Mouse (Mus musculus): ENCODE measurements around the gene Igfbp1. TPM values are rescaled to one million over a fixed set of nuclear protein-coding genes. Genes with fewer than 3 reads are reported as not detected.

Igfbp1 gene
- polyA plus RNA-seq, 1 experiment from 2014 or later, result 339 TPM

- ATAC-seq (ENCODE audit: low read depth), result 0 out of 2 replicates have a peak, but pooled peaks have one; percentile 30
- Histone ChIP-seq H3K4me2 (ENCODE audit: low read depth, low read length) (no peak overlapping the region), H3K27ac (ENCODE audit: low read length) (no peak overlapping the region), H3K4me1 (ENCODE audit: control insufficient read depth, low read depth, low read length) (no peaks in the 10 kb centered on the region; the same call in 1 of the 2 replicates), H3K9ac (ENCODE audit: low read depth, low read length) (no peak overlapping the region), H3K36me3 (ENCODE audit: control insufficient read depth, insufficient read depth) (no peaks in the 10 kb centered on the region), H3K27me3 (ENCODE audit: control insufficient read depth, insufficient read depth, low read depth, low read length) (no peaks in the 10 kb centered on the region), H3K9me3 (replicated peaks; ENCODE audit: control insufficient read depth, low read length) (no peaks in the 10 kb centered on the region), H3K4me3 (ENCODE audit: low read depth, low read length) (no peak overlapping the region)
- WGBS (ENCODE audit: insufficient replicate concordance), result 40% methylated on average over 8 of the region's 8 CpGs
Observed at GRCm38 (mm10) chr11:7187472-7187871, 10.1 kb upstream of the Igfbp1 start.

- Histone ChIP-seq H3K27ac (ENCODE audit: low read length) (no peak within 1 kb of the TSS), H3K9me3 (replicated peaks; ENCODE audit: control insufficient read depth, low read length) (no peaks in the 10 kb centered on the region), H3K9ac (ENCODE audit: low read depth, low read length) (no peak within 1 kb of the TSS), H3K36me3 (ENCODE audit: control insufficient read depth, insufficient read depth) (no peaks in the 10 kb centered on the region), H3K4me1 (ENCODE audit: control insufficient read depth, low read depth, low read length) (no peaks in the 10 kb centered on the region; the same call in 1 of the 2 replicates), H3K4me2 (ENCODE audit: low read depth, low read length) (no peak within 1 kb of the TSS), H3K4me3 (ENCODE audit: low read depth, low read length) (no peak within 1 kb of the TSS), H3K27me3 (ENCODE audit: control insufficient read depth, insufficient read depth, low read depth, low read length) (no peaks in the 10 kb centered on the region)
- ATAC-seq (ENCODE audit: low read depth), result no peak
- 71% methylated on average over 12 of the region's 13 CpGs for WGBS (ENCODE audit: insufficient replicate concordance)
Observed at GRCm38 (mm10) chr11:7188469-7188868, 9.1 kb upstream of the Igfbp1 start, which contains the start of gene Gm11985. Gm11985 (minus strand) TSS chr11:7188569.

- Histone ChIP-seq H3K4me1 (ENCODE audit: control insufficient read depth, low read depth, low read length) (no peaks in the 10 kb centered on the region; the same call in none of the 2 replicates), H3K4me3 (ENCODE audit: low read depth, low read length) (no peak overlapping the region), H3K27me3 (ENCODE audit: control insufficient read depth, insufficient read depth, low read depth, low read length) (no peaks in the 10 kb centered on the region), H3K9me3 (replicated peaks; ENCODE audit: control insufficient read depth, low read length) (no peaks in the 10 kb centered on the region), H3K9ac (ENCODE audit: low read depth, low read length) (no peak overlapping the region), H3K27ac (ENCODE audit: low read length) (peak overlapping the region; percentile 81), H3K4me2 (ENCODE audit: low read depth, low read length) (no peak overlapping the region), H3K36me3 (ENCODE audit: control insufficient read depth, insufficient read depth) (no peaks in the 10 kb centered on the region)
- peak; percentile 79 for ATAC-seq (ENCODE audit: low read depth)
- WGBS (ENCODE audit: insufficient replicate concordance), result 27% methylated on average over 6 of the region's 6 CpGs
Observed at GRCm38 (mm10) chr11:7192710-7193109, 4.9 kb upstream of the Igfbp1 start.

- H3K4me1 ChIP-seq (ENCODE audit: control insufficient read depth, low read depth, low read length), result no peaks in the 10 kb centered on the region; the same call in none of the 2 replicates
- H3K4me3 ChIP-seq (ENCODE audit: low read depth, low read length), result no peak overlapping the region
- no peak overlapping the region for H3K4me2 ChIP-seq (ENCODE audit: low read depth, low read length)
- H3K9ac ChIP-seq (ENCODE audit: low read depth, low read length), result no peak overlapping the region
- H3K36me3 ChIP-seq (ENCODE audit: control insufficient read depth, insufficient read depth), result no peaks in the 10 kb centered on the region
- no peaks in the 10 kb centered on the region for H3K9me3 ChIP-seq (replicated peaks; ENCODE audit: control insufficient read depth, low read length)
- 48% methylated on average over 9 of the region's 9 CpGs for WGBS (ENCODE audit: insufficient replicate concordance)
- no peaks in the 10 kb centered on the region for H3K27me3 ChIP-seq (ENCODE audit: control insufficient read depth, insufficient read depth, low read depth, low read length)
- peak overlapping the region; percentile 77 for H3K27ac ChIP-seq (ENCODE audit: low read length)
- ATAC-seq (ENCODE audit: low read depth), result no peak
Observed at GRCm38 (mm10) chr11:7193134-7193533, 4.4 kb upstream of the Igfbp1 start.

- Histone ChIP-seq H3K36me3 (ENCODE audit: control insufficient read depth, insufficient read depth) (no peaks in the 10 kb centered on the region), H3K27ac (ENCODE audit: low read length) (no peak overlapping the region), H3K9ac (ENCODE audit: low read depth, low read length) (no peak overlapping the region), H3K4me1 (ENCODE audit: control insufficient read depth, low read depth, low read length) (no peaks in the 10 kb centered on the region; the same call in none of the 2 replicates), H3K9me3 (replicated peaks; ENCODE audit: control insufficient read depth, low read length) (no peaks in the 10 kb centered on the region), H3K4me3 (ENCODE audit: low read depth, low read length) (no peak overlapping the region), H3K4me2 (ENCODE audit: low read depth, low read length) (no peak overlapping the region), H3K27me3 (ENCODE audit: control insufficient read depth, insufficient read depth, low read depth, low read length) (no peaks in the 10 kb centered on the region)
- WGBS (ENCODE audit: insufficient replicate concordance), result 70% methylated on average over 10 of the region's 10 CpGs
- ATAC-seq (ENCODE audit: low read depth), result peak; percentile 37
Observed at GRCm38 (mm10) chr11:7194432-7195311, 2.9 kb upstream of the Igfbp1 start.

- H3K27me3 ChIP-seq (ENCODE audit: control insufficient read depth, insufficient read depth, low read depth, low read length), result no peaks in the 10 kb centered on the region
- ATAC-seq (ENCODE audit: low read depth), result no peak
- H3K4me1 ChIP-seq (ENCODE audit: control insufficient read depth, low read depth, low read length), result no peaks in the 10 kb centered on the region; the same call in none of the 2 replicates
- no peak overlapping the region for H3K4me2 ChIP-seq (ENCODE audit: low read depth, low read length)
- no peak overlapping the region for H3K9ac ChIP-seq (ENCODE audit: low read depth, low read length)
- H3K4me3 ChIP-seq (ENCODE audit: low read depth, low read length), result no peak overlapping the region
- H3K27ac ChIP-seq (ENCODE audit: low read length), result no peak overlapping the region
- no peaks in the 10 kb centered on the region for H3K9me3 ChIP-seq (replicated peaks; ENCODE audit: control insufficient read depth, low read length)
- WGBS (ENCODE audit: insufficient replicate concordance), result 61% methylated on average over 4 of the region's 4 CpGs
- H3K36me3 ChIP-seq (ENCODE audit: control insufficient read depth, insufficient read depth), result no peaks in the 10 kb centered on the region
Observed at GRCm38 (mm10) chr11:7195312-7195685, 2.3 kb upstream of the Igfbp1 start.

- Histone ChIP-seq H3K4me3 (ENCODE audit: low read depth, low read length) (peak overlapping the region; percentile 47), H3K27ac (ENCODE audit: low read length) (peak overlapping the region; percentile 67), H3K4me2 (ENCODE audit: low read depth, low read length) (peak overlapping the region; percentile 39; the same call in 1 of the 2 replicates), H3K36me3 (ENCODE audit: control insufficient read depth, insufficient read depth) (no peaks in the 10 kb centered on the region), H3K9ac (ENCODE audit: low read depth, low read length) (peak overlapping the region; percentile 48), H3K4me1 (ENCODE audit: control insufficient read depth, low read depth, low read length) (no peaks in the 10 kb centered on the region; the same call in none of the 2 replicates), H3K27me3 (ENCODE audit: control insufficient read depth, insufficient read depth, low read depth, low read length) (no peaks in the 10 kb centered on the region), H3K9me3 (replicated peaks; ENCODE audit: control insufficient read depth, low read length) (no peaks in the 10 kb centered on the region)
- ATAC-seq (ENCODE audit: low read depth), result no peak
- 67% methylated on average over 19 of the region's 19 CpGs for WGBS (ENCODE audit: insufficient replicate concordance)
Observed at GRCm38 (mm10) chr11:7198006-7198405, 424 bp downstream of the Igfbp1 start.

GRCm38 (mm10) chr11:7198481-7199256 is 1.1 kb downstream of the Igfbp1 start:
- Histone ChIP-seq H3K4me3 (ENCODE audit: low read depth, low read length) (peak overlapping the region; percentile 47), H3K9me3 (replicated peaks; ENCODE audit: control insufficient read depth, low read length) (no peaks in the 10 kb centered on the region), H3K4me2 (ENCODE audit: low read depth, low read length) (peak overlapping the region; percentile 39), H3K36me3 (ENCODE audit: control insufficient read depth, insufficient read depth) (no peaks in the 10 kb centered on the region), H3K4me1 (ENCODE audit: control insufficient read depth, low read depth, low read length) (no peaks in the 10 kb centered on the region; the same call in none of the 2 replicates), H3K27ac (ENCODE audit: low read length) (peak overlapping the region; percentile 67), H3K9ac (ENCODE audit: low read depth, low read length) (peak overlapping the region; percentile 48; the same call in 1 of the 2 replicates), H3K27me3 (ENCODE audit: control insufficient read depth, insufficient read depth, low read depth, low read length) (no peaks in the 10 kb centered on the region)
- no peak for ATAC-seq (ENCODE audit: low read depth)
- 41% methylated on average over 10 of the region's 10 CpGs for WGBS (ENCODE audit: insufficient replicate concordance)

Measured in liver, embryonic 16.5 days (tissue).